Mouse (Mus musculus): ENCODE measurements around the gene Fastk. TPM values are rescaled to one million over a fixed set of nuclear protein-coding genes. Genes with fewer than 3 reads are reported as not detected.

The Fastk gene
- polyA plus RNA-seq, 1 experiment from 2014 or later, result 113 TPM

DNA sequence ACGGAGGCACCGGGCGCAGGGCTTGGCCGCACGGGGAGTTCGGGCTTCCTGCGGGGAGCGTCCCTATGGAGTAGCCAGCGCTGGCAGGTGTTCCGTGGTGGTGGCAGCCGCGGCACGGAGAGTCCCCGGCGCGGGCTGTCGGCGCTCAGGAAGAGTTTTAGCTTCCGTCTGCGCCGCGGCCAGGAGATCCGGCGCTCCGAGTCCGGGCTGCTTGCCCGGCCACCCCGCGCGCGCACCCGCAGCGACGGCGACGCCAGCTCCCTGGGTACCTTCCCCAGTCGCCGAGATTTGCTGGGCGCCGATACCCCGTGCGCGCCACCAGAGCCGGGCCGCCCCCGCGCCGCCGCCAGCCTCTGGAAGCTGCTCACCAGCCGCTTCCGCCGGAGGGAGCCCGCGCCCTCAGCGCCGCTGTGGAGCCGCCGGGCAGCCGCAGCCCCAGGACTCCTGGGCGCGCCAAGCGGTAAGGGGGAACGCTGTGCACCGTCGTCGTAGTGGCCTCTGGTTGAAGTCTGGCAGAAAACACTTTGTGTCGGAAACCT lies 29.7 kb upstream of the Fastk start:
- Histone ChIP-seq H3K36me3 (peaks cover 31% of the 10 kb centered on the region), H3K4me1 (peaks cover 41% of the 10 kb centered on the region), H3K4me3 (peak overlapping the region; percentile 38), H3K9ac (peak overlapping the region; percentile 69), H3K4me2 (replicated peaks) (peak overlapping the region; percentile 74), H3K9me3 (replicated peaks) (no peaks in the 10 kb centered on the region), H3K27ac (no peak overlapping the region), H3K27me3 (peaks cover 40% of the 10 kb centered on the region)
- ATAC-seq (ENCODE audit: low FRiP score), result no peak
- WGBS, result 3% methylated on average over 58 of the region's 67 CpGs

DNA sequence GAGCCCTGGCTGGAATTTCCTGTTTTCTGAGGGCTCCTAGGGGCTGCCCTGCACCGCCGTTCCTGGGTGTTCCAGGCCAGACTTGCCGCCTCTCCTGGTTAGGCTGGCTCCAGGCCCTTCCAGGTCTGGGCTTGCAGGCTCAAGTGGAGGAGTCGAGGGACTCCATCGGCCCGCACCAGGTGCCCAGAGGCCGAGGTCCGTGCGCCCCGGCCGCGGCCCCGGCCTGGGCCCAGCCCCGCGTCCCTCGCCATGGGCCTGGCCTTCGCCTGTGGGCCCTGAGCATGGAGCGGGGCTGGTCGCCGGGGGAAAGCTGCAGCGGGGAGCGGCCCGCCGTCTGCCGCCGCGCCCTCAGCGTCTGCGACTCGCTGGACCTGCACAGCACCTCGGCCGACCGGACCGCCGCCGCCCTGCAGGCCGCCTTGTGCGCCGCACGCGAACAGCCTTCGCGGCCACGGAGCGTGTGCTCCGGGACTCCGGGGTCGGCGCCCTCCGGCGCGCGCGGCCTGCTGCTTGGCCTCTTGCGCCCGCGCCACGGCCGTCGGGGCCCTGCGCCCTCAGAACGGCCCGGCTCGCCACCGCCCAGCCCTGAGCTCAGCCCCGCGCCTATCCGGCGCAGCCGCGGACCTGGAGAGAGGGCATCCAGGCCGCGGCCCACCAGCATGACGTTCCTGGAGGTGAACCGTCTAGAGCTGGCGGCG lies 29.1 kb upstream of the Fastk start:
- H3K36me3 ChIP-seq, result peaks cover 26% of the 10 kb centered on the region
- peak overlapping the region; percentile 74 for H3K4me2 ChIP-seq (replicated peaks)
- 1% methylated on average over 76 of the region's 77 CpGs for WGBS
- H3K27ac ChIP-seq, result no peak overlapping the region
- peaks cover 40% of the 10 kb centered on the region for H3K27me3 ChIP-seq
- no peak for ATAC-seq (ENCODE audit: low FRiP score)
- H3K9me3 ChIP-seq (replicated peaks), result no peaks in the 10 kb centered on the region
- H3K4me1 ChIP-seq, result peaks cover 41% of the 10 kb centered on the region
- H3K4me3 ChIP-seq, result peak overlapping the region; percentile 38
- H3K9ac ChIP-seq, result peak overlapping the region; percentile 69

DNA sequence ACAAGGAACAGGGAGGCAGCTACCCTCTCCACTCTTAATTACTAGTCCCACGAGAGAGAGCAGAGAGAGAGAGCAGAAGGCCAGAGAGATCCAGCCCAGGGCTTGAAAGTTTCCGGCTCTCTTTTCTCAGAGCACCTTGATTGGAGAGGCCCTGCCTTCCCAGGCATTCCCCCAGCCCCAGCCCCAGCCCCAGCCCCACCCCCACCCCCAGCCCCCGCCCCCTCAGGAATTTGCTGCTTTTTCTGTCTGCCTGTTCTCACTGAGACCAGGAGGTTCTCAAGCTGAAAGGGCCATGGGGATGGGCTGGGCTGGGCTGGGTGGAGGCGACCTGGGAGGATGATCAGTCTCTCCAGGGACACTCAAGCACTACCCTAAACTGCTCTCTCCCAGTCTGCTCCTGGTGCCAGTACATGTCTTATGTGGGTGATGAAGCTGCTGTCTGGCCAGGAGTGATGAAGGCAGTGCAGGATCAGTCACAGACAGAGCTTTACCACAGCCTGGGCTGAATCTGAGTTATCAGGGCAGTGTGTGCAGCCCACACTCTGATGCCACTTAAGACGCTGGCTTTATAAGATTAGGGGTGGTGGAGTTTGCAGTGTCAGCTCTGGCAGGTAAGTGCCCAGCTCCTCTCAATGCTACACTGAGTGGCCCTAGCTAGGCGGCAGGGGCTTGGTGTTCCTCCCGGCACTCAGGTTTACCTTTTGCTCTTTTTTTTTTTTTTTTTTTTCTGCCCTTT lies 28.0 kb upstream of the Fastk start:
- Histone ChIP-seq H3K36me3 (peaks cover 14% of the 10 kb centered on the region), H3K4me3 (no peak overlapping the region), H3K9me3 (replicated peaks) (no peaks in the 10 kb centered on the region), H3K9ac (peak overlapping the region; percentile 9), H3K4me2 (replicated peaks) (0 out of 2 replicates have a peak overlapping the region, but pooled peaks have one; percentile 5), H3K4me1 (peaks cover 41% of the 10 kb centered on the region), H3K27ac (no peak overlapping the region), H3K27me3 (peaks cover 40% of the 10 kb centered on the region)
- no peak for ATAC-seq (ENCODE audit: low FRiP score)
- WGBS, result 19% methylated on average over 7 of the region's 7 CpGs

DNA sequence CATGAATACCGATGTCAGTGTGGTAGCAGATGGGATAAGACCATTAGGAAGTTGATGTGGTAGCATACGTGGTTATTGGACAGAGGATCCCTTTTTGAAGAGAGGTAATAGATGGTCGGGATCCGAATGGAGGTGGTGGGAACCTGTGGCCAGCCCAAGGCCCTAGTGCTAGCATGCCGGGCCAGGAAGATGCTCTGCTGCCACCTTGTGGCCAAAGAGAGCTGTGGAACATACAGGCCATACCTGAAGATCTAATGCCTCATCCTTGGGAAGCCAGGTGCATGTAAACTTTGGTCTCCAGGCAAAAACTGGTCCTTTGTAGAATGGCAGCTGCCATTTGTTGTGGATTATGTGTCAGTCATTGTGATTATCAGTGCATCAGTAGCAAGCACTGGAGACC lies 25.5 kb upstream of the Fastk start:
- Histone ChIP-seq H3K9ac (no peak overlapping the region), H3K4me3 (no peak overlapping the region), H3K9me3 (replicated peaks) (no peaks in the 10 kb centered on the region), H3K27ac (no peak overlapping the region), H3K36me3 (no peaks in the 10 kb centered on the region), H3K4me1 (peaks cover 51% of the 10 kb centered on the region), H3K4me2 (replicated peaks) (no peak overlapping the region), H3K27me3 (peaks cover 36% of the 10 kb centered on the region)
- WGBS, result 15% methylated on average over 5 of the region's 5 CpGs
- peak; percentile 49; the same call in 1 of the 2 replicates for ATAC-seq (ENCODE audit: low FRiP score)

DNA sequence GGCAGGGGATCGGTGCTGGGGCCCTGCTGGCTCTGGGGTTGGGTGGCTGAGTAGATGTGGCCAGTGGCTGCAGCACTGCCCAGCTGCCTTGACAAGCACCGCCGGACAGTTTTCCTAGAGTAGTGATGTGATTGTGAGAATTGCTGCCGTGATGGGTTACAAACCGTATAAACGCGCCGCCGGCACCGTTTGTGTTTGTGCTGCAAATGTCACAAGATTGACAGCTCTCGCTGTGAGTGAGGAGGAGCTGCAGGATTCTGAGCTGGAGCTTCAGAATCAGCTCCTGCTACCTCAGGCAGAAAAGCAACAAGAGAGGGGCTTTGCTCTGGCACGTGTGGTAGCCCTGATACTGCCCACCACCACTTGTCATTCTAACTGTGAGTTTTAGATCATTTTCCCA lies 21.7 kb upstream of the Fastk start:
- Histone ChIP-seq H3K4me2 (replicated peaks) (peak overlapping the region; percentile 14; the same call in 1 of the 2 replicates), H3K9ac (peak overlapping the region; percentile 41; the same call in 1 of the 2 replicates), H3K36me3 (0 out of 2 replicates have a peak, but pooled peaks cover 2% of the 10 kb centered on the region), H3K4me1 (peaks cover 27% of the 10 kb centered on the region), H3K4me3 (no peak overlapping the region), H3K27me3 (no peaks in the 10 kb centered on the region; the same call in 1 of the 2 replicates), H3K27ac (0 out of 2 replicates have a peak overlapping the region, but pooled peaks have one; percentile 44), H3K9me3 (replicated peaks) (no peaks in the 10 kb centered on the region)
- no peak for ATAC-seq (ENCODE audit: low FRiP score)
- 40% methylated on average over 12 of the region's 12 CpGs for WGBS

DNA sequence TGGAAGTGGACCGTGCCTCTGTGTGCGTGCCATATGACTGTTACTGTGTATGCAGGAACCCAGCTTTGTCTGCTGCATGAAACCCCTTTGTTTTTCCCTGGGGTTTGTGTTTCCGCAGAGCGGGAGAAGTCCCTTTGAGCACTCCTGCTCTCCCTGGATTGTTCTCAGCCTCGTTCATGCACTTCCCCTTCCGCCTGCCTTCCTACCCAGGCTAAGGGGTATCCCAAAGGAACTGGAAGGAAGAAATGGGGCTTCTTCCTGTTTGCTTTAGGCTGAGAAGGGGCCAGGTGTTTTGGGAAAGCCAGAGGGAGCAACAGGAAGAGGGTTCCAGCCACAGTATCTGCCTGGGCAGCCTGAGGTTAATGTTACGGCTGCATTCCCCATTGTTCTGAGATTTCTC lies 10.5 kb upstream of the Fastk start:
- Histone ChIP-seq H3K27me3 (no peaks in the 10 kb centered on the region), H3K9ac (peak overlapping the region; percentile 99)
- WGBS, result 45% methylated on average over 7 of the region's 7 CpGs

DNA sequence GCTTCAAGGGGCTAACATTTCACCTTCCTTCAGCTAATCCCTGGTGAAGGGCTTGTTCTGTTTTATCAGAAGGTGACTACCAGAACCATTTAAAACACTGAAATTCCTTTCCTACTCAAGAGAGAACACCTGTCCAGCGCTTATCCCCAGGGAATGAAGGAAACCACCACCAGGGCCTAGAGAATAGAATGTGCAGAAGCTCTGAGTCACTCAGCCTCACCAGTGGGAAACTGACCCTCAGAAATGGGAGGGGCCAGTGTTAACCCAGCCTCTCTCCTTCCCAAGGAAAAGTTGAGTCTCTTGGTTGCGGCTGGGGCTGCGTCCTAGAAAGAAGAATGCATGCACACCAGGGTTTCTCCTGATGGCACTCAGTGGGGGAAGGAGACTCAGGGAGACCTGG lies 10.0 kb upstream of the Fastk start:
- Histone ChIP-seq H3K4me2 (replicated peaks) (peak overlapping the region; percentile 93), H3K27me3 (0 out of 2 replicates have a peak, but pooled peaks cover under 1% of the 10 kb centered on the region), H3K4me3 (no peak overlapping the region), H3K27ac (peak overlapping the region; percentile 40), H3K36me3 (peaks cover 17% of the 10 kb centered on the region), H3K9me3 (replicated peaks) (no peaks in the 10 kb centered on the region), H3K9ac (peak overlapping the region; percentile 99; the same call in 1 of the 2 replicates), H3K4me1 (peaks cover 43% of the 10 kb centered on the region)
- WGBS, result 56% methylated on average over 3 of the region's 3 CpGs
- ATAC-seq (ENCODE audit: low FRiP score), result no peak

More for the DNA sequence above, 10.5 kb upstream of the Fastk start:
- no peak for ATAC-seq (ENCODE audit: low FRiP score)
- H3K4me2 ChIP-seq (replicated peaks), result peak overlapping the region; percentile 93
- peak overlapping the region; percentile 7 for H3K4me3 ChIP-seq
- peak overlapping the region; percentile 40 for H3K27ac ChIP-seq
- H3K4me1 ChIP-seq, result peaks cover 43% of the 10 kb centered on the region
- H3K36me3 ChIP-seq, result peaks cover 19% of the 10 kb centered on the region
- H3K9me3 ChIP-seq (replicated peaks), result no peaks in the 10 kb centered on the region

DNA sequence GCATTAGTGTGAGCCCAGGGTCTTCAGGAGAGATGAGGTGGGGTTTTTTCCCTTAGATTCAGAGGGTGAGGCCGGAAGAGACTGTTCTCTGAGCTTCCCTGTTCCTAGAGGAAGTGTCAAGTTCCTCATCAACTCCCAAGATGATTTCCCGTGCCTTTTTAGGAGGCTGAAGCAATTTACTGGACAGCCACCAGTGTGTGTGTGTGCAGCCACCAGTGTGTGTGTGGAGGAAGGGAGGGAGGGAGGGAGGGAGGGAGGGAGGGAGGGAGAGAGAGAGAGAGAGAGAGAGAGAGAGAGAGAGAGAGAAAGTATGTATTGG lies 8.9 kb upstream of the Fastk start:
- ATAC-seq (ENCODE audit: low FRiP score), result no peak
- WGBS, result 28% methylated on average over 2 of the region's 2 CpGs

DNA sequence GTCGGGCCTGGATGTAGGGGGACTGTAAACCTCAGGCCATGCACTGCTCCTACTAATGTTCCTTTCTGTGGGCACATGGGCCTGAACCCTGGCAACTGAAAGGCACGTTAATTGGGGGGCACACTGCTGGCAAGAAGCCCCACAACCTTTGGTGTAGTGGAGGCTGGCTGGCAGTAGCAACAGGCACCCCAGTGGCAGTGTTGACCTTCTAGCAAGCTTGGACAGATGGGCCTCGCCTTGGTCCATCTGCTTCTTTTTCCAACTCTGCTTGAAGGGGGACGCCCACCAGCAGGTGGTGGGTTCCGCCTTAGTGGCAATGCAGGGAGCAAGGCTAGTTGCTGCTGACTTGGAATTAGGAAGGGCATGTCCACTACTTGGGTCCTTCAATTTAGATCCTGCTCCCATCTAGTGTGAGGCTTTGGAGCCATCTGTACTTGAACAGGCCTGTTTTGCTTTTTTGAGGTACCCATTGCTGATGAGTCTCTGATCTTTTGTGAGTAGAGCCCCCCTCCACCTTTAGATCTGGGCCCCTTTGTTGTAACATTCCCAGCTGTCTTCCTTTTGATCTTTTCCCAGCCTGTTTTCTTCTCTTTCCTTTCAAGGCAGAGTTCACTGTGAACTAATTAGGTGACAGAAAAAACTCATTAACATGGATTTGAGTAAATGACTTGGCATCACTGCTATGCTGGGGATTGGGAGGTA lies 8.3 kb upstream of the Fastk start:
- peak overlapping the region; percentile 93 for H3K4me2 ChIP-seq (replicated peaks)
- H3K27ac ChIP-seq, result peak overlapping the region; percentile 95
- peak overlapping the region; percentile 99 for H3K9ac ChIP-seq
- peaks cover 43% of the 10 kb centered on the region for H3K4me1 ChIP-seq
- peak overlapping the region; percentile 95 for H3K4me3 ChIP-seq
- H3K27me3 ChIP-seq, result 0 out of 2 replicates have a peak, but pooled peaks cover 3% of the 10 kb centered on the region
- no peaks in the 10 kb centered on the region for H3K9me3 ChIP-seq (replicated peaks)
- WGBS, result 6% methylated on average over 5 of the region's 5 CpGs
- H3K36me3 ChIP-seq, result peaks cover 12% of the 10 kb centered on the region
- peak; percentile 3; the same call in 1 of the 2 replicates for ATAC-seq (ENCODE audit: low FRiP score)

More for the DNA sequence above, 8.9 kb upstream of the Fastk start:
- Histone ChIP-seq H3K27ac (peak overlapping the region; percentile 95), H3K27me3 (0 out of 2 replicates have a peak, but pooled peaks cover 3% of the 10 kb centered on the region), H3K4me3 (peak overlapping the region; percentile 95), H3K9ac (peak overlapping the region; percentile 99), H3K9me3 (replicated peaks) (no peaks in the 10 kb centered on the region), H3K36me3 (peaks cover 16% of the 10 kb centered on the region), H3K4me2 (replicated peaks) (peak overlapping the region; percentile 93), H3K4me1 (peaks cover 43% of the 10 kb centered on the region)

DNA sequence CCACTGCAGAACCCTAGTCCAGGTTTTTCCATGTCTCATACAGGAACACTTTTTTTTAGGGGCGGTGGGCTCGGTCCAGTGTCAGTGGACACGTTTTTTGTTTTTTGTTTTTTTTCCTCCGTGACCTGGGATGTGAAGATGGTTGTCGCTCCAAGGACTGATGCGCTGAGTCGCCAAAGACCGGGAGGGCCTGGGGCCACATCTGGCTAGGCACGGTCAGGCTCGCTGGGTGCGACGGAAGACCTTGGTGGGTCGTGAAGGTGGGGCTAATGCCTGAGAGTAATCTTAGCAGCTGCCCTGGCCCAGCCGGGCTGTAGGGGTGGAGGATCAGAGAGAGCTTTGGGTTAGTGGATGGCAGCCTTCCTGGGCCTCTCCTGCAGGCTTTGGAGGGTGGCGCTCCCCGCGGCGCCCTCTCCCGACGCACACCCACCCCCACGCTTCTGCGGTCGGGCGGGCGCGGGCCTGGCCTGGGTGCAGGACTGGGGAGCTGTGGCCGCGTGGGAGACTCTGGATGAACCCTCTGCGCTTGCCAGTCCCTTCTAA lies 7.7 kb upstream of the Fastk start:
- Histone ChIP-seq H3K36me3 (peaks cover 5% of the 10 kb centered on the region), H3K4me2 (replicated peaks) (peak overlapping the region; percentile 93), H3K9me3 (replicated peaks) (no peaks in the 10 kb centered on the region), H3K4me1 (peaks cover 47% of the 10 kb centered on the region), H3K27ac (peak overlapping the region; percentile 95), H3K9ac (peak overlapping the region; percentile 99), H3K27me3 (0 out of 2 replicates have a peak, but pooled peaks cover 3% of the 10 kb centered on the region), H3K4me3 (peak overlapping the region; percentile 95)
- WGBS, result under 1% methylated on average over 29 of the region's 29 CpGs
- peak; percentile 9 for ATAC-seq (ENCODE audit: low FRiP score)

DNA sequence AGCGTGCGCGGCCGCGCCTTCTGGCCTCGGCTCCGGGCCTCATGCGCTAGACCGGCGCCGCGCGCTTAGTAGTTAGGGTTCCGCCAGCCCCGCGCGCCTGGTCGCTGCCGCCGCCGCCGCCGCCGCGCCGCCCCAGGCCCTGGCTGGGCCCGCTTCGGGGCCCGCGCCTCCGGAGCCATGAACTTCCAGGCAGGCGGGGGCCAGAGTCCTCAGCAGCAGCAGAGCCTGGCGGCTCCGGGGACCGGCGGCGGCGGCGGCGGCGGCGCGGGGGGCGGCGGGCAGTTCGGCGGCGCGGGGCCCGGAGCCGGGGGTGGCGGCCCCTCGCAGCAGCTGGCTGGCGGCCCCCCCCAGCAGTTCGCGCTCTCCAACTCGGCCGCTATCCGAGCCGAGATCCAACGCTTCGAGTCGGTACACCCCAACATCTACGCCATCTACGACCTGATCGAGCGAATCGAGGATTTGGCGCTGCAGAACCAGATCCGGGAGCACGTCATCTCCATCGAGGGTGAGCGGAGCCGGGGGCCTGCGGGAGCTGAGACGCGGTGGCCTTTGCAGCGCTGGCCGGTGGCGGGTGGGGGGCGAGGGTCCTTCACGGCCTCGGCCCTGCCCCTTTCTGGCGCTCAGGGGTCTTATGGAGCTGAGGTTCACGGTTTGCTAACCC lies 7.1 kb upstream of the Fastk start, which contains the start of gene Agap3:
Gene Agap3, plus strand, starts transcription at position 148 of the 661 bp plus-strand sequence.
- 1% methylated on average over 43 of the region's 85 CpGs for WGBS
- H3K4me1 ChIP-seq, result peaks cover 51% of the 10 kb centered on the region

More for the DNA sequence above, 7.1 kb upstream of the Fastk start, which contains the start of gene Agap3:
- H3K27ac ChIP-seq, result peak within 1 kb of the TSS; percentile 95
- no peaks in the 10 kb centered on the region for H3K9me3 ChIP-seq (replicated peaks)
- H3K36me3 ChIP-seq, result no peaks in the 10 kb centered on the region; the same call in 1 of the 2 replicates
- ATAC-seq (ENCODE audit: low FRiP score), result peak; percentile 7
- H3K27me3 ChIP-seq, result 0 out of 2 replicates have a peak, but pooled peaks cover 3% of the 10 kb centered on the region
- peak within 1 kb of the TSS; percentile 95 for H3K4me3 ChIP-seq
- peak within 1 kb of the TSS; percentile 99 for H3K9ac ChIP-seq
- H3K4me2 ChIP-seq (replicated peaks), result peak within 1 kb of the TSS; percentile 93

Data from hindbrain, embryonic 12.5 days (tissue).